ENCODE assay signal across 26 mouse cellular contexts in genomic region chr14:37113922-37114321, GRCm38 (mm10). TPM values are rescaled to one million over a fixed set of nuclear protein-coding genes. Genes with fewer than 3 reads are reported as not detected.
DNase-seq lines count a peak whose midpoint lies in the region; ATAC-seq and TF ChIP-seq lines count a peak whose summit lies in the region.
"Had no signal": no experiment of that assay in that cellular context is flagged by ENCODE, and none has a peak within 500 bp of the region (broad histone marks: within the 10 kb centered on the region; RNA-seq: fewer than 3 reads in every experiment).

Gene 2610528A11Rik, minus strand, starts transcription at chr14:37114022.

- DNase-seq in embryonic facial prominence, embryonic 14.5 days (ENCODE audit: low spot score), result no peak
- DNase-seq in embryonic facial prominence, embryonic 10.5 days (ENCODE audit: low spot score), result no peak
- no peak for DNase-seq in testis, postnatal 10 days (ENCODE audit: low spot score)
- no peak for DNase-seq in stomach, postnatal 0 days (ENCODE audit: low spot score)
- DNase-seq in kidney, adult 18-20 months, result no peak
- no peak for DNase-seq in adipocyte (ENCODE audit: low spot score)
- DNase-seq: adrenal gland, adult 2 months; adrenal gland, postnatal 25 days; B cell, adult 2 months; cerebellum, adult 2 months; cerebellum, postnatal 10 days; gastrocnemius, postnatal 10 days; heart, adult 2 months; heart, postnatal 14 days had no signal

- no peak within 1 kb of the TSS for H3K4me2 ChIP-seq in embryonic facial prominence, embryonic 14.5 days (ENCODE audit: low read depth, low read length)
- no peak within 1 kb of the TSS for H3K4me2 ChIP-seq in intestine, postnatal 0 days (replicated peaks; ENCODE audit: low read depth)
- H3K4me2 ChIP-seq in stomach, postnatal 0 days (replicated peaks; ENCODE audit: low read depth), result no peak within 1 kb of the TSS
- H3K4me2 ChIP-seq: embryonic facial prominence, embryonic 12.5 days; heart, embryonic 11.5 days; heart, embryonic 15.5 days; hindbrain, embryonic 15.5 days had no signal

- no peaks in the 10 kb centered on the region for H3K4me1 ChIP-seq in embryonic facial prominence, embryonic 14.5 days (ENCODE audit: control insufficient read depth, insufficient read depth, low read length)
- H3K4me1 ChIP-seq in embryonic facial prominence, embryonic 10.5 days, result no peaks in the 10 kb centered on the region
- H3K4me1 ChIP-seq in testis, adult 2 months (ENCODE audit: control insufficient read depth, insufficient read depth, low read length), result no peaks in the 10 kb centered on the region
- no peaks in the 10 kb centered on the region for H3K4me1 ChIP-seq in intestine, postnatal 0 days (replicated peaks; ENCODE audit: control insufficient read depth, insufficient read depth, low read length)
- no peaks in the 10 kb centered on the region for H3K4me1 ChIP-seq in stomach, postnatal 0 days (replicated peaks; ENCODE audit: control insufficient read depth, insufficient read depth)
- H3K4me1 ChIP-seq: embryonic facial prominence, embryonic 12.5 days; forebrain, embryonic 10.5 days; hindbrain, embryonic 10.5 days; hindbrain, embryonic 15.5 days had no signal

- H3K4me3 ChIP-seq in embryonic facial prominence, embryonic 14.5 days (ENCODE audit: low read depth, low read length), result no peak within 1 kb of the TSS
- no peak within 1 kb of the TSS for H3K4me3 ChIP-seq in embryonic facial prominence, embryonic 10.5 days
- peak within 1 kb of the TSS; percentile 75 for H3K4me3 ChIP-seq in testis, adult 2 months (ENCODE audit: control insufficient read depth, low read depth, low read length)
- no peak within 1 kb of the TSS for H3K4me3 ChIP-seq in intestine, postnatal 0 days (ENCODE audit: low read depth, low read length)
- H3K4me3 ChIP-seq in stomach, postnatal 0 days (ENCODE audit: low read depth, low read length), result no peak within 1 kb of the TSS
- H3K4me3 ChIP-seq: embryonic facial prominence, embryonic 12.5 days; erythroblast, embryonic 14.5 days; forebrain, embryonic 10.5 days; heart, adult 2 months; heart, embryonic 15.5 days; hindbrain, embryonic 10.5 days; hindbrain, embryonic 15.5 days had no signal

- TF ChIP-seq EP300 in stomach, postnatal 0 days (optimal IDR thresholded peaks at IDR 0.05), result no peak

- no peak within 1 kb of the TSS for H3K9ac ChIP-seq in embryonic facial prominence, embryonic 14.5 days (ENCODE audit: low read depth, low read length)
- no peak within 1 kb of the TSS for H3K9ac ChIP-seq in intestine, postnatal 0 days (ENCODE audit: low read depth, low read length)
- no peak within 1 kb of the TSS for H3K9ac ChIP-seq in stomach, postnatal 0 days (ENCODE audit: low read length)
- H3K9ac ChIP-seq: embryonic facial prominence, embryonic 12.5 days; heart, embryonic 15.5 days; hindbrain, embryonic 15.5 days had no signal

- no peaks in the 10 kb centered on the region for H3K27me3 ChIP-seq in embryonic facial prominence, embryonic 14.5 days (replicated peaks; ENCODE audit: control insufficient read depth, insufficient read depth, low read length)
- H3K27me3 ChIP-seq in embryonic facial prominence, embryonic 10.5 days (replicated peaks; ENCODE audit: low read depth, poor library complexity, severe bottlenecking), result no peaks in the 10 kb centered on the region
- no peaks in the 10 kb centered on the region for H3K27me3 ChIP-seq in testis, adult 2 months (ENCODE audit: control insufficient read depth, insufficient read depth, low read length)
- no peaks in the 10 kb centered on the region for H3K27me3 ChIP-seq in intestine, postnatal 0 days (replicated peaks; ENCODE audit: control insufficient read depth, insufficient read depth, low read length)
- no peaks in the 10 kb centered on the region for H3K27me3 ChIP-seq in stomach, postnatal 0 days (ENCODE audit: control insufficient read depth, insufficient read depth, low read length)
- H3K27me3 ChIP-seq: embryonic facial prominence, embryonic 12.5 days; heart, embryonic 15.5 days; hindbrain, embryonic 15.5 days had no signal

- no peak for TF ChIP-seq CTCF in testis, adult 2 months (IDR thresholded peaks at IDR 0.05; ENCODE audit: control insufficient read depth, insufficient read depth, insufficient replicate concordance, low read depth, low read length)
- no peak for TF ChIP-seq CTCF in intestine, postnatal 0 days (IDR thresholded peaks at IDR 0.05; ENCODE audit: low read depth)
- TF ChIP-seq CTCF in stomach, postnatal 0 days (IDR thresholded peaks at IDR 0.05; ENCODE audit: low read depth), result no peak

- peak; percentile 22; the same call in 1 of the 2 replicates for ATAC-seq in embryonic facial prominence, embryonic 14.5 days (ENCODE audit: low read depth)
- ATAC-seq in intestine, postnatal 0 days, result no peak
- ATAC-seq in stomach, postnatal 0 days (ENCODE audit: low FRiP score, low TSS enrichment), result no peak
- ATAC-seq: CD4-positive, CD25-positive, alpha-beta regulatory T cell, adult 4 months; forebrain, embryonic 14.5 days had no signal

- 62% methylated on average over 3 of the region's 3 CpGs for WGBS in embryonic facial prominence, embryonic 14.5 days
- WGBS in embryonic facial prominence, embryonic 10.5 days, result 73% methylated on average over 3 of the region's 3 CpGs
- WGBS in intestine, postnatal 0 days, result 76% methylated on average over 3 of the region's 3 CpGs
- 50% methylated on average over 3 of the region's 3 CpGs for WGBS in stomach, postnatal 0 days

- H3K9me3 ChIP-seq in embryonic facial prominence, embryonic 14.5 days (ENCODE audit: control insufficient read depth, low read length), result no peaks in the 10 kb centered on the region
- no peaks in the 10 kb centered on the region for H3K9me3 ChIP-seq in embryonic facial prominence, embryonic 10.5 days
- no peaks in the 10 kb centered on the region for H3K9me3 ChIP-seq in intestine, postnatal 0 days (ENCODE audit: control insufficient read depth)
- no peaks in the 10 kb centered on the region for H3K9me3 ChIP-seq in stomach, postnatal 0 days (ENCODE audit: control insufficient read depth, low read length)
- H3K9me3 ChIP-seq: embryonic facial prominence, embryonic 12.5 days; forebrain, embryonic 10.5 days; G1E; heart, embryonic 15.5 days; hindbrain, embryonic 10.5 days; hindbrain, embryonic 15.5 days had no signal

- no peak for TF ChIP-seq POLR2A in testis, adult 2 months (IDR thresholded peaks at IDR 0.05; ENCODE audit: control insufficient read depth, low read depth, low read length)

- H3K27ac ChIP-seq in embryonic facial prominence, embryonic 14.5 days (replicated peaks; ENCODE audit: low read depth, low read length), result no peak within 1 kb of the TSS
- no peak within 1 kb of the TSS for H3K27ac ChIP-seq in embryonic facial prominence, embryonic 10.5 days (replicated peaks)
- H3K27ac ChIP-seq in testis, adult 2 months (ENCODE audit: control insufficient read depth, insufficient read depth, low read depth, low read length), result no peak within 1 kb of the TSS; the same call in 1 of the 2 replicates
- no peak within 1 kb of the TSS for H3K27ac ChIP-seq in intestine, postnatal 0 days (ENCODE audit: low read depth, low read length)
- H3K27ac ChIP-seq in stomach, postnatal 0 days (replicated peaks), result no peak within 1 kb of the TSS
- H3K27ac ChIP-seq: embryonic facial prominence, embryonic 12.5 days; forebrain, embryonic 10.5 days; heart, adult 2 months; heart, embryonic 15.5 days; hindbrain, embryonic 10.5 days; hindbrain, embryonic 15.5 days had no signal

- peaks cover 5% of the 10 kb centered on the region; the same call in 1 of the 2 replicates for H3K36me3 ChIP-seq in embryonic facial prominence, embryonic 14.5 days (ENCODE audit: control insufficient read depth, insufficient read depth, low read length)
- H3K36me3 ChIP-seq in embryonic facial prominence, embryonic 10.5 days (replicated peaks), result peaks cover 8% of the 10 kb centered on the region
- no peaks in the 10 kb centered on the region for H3K36me3 ChIP-seq in testis, adult 2 months (ENCODE audit: control insufficient read depth, insufficient read depth, low read length)
- 0 out of 2 replicates have a peak, but pooled peaks cover 3% of the 10 kb centered on the region for H3K36me3 ChIP-seq in intestine, postnatal 0 days (ENCODE audit: control insufficient read depth, insufficient read depth)
- no peaks in the 10 kb centered on the region for H3K36me3 ChIP-seq in stomach, postnatal 0 days (ENCODE audit: control insufficient read depth, insufficient read depth, low read length)
- H3K36me3 ChIP-seq: embryonic facial prominence, embryonic 12.5 days; heart, embryonic 15.5 days had no signal

RNA-seq across cellular contexts. Expression of gene 2610528A11Rik, which starts in this region (rescaled TPM):
- polyA plus RNA-seq in embryonic facial prominence, embryonic 14.5 days (2014; fragmentation: Nextera tagmentation; extraction: Ambion mirVana), result 7.9 and 9.0 TPM in 2 replicates
- 0.49 TPM in 1 of 2 replicates, not detected in the other for polyA plus RNA-seq in embryonic facial prominence, embryonic 10.5 days (2016; fragmentation: Nextera tagmentation; extraction: Ambion mirVana)
- polyA plus RNA-seq in testis, adult 2 months (2012; rRNA removed), result 81.4 and 85.0 TPM in 2 replicates
- polyA plus RNA-seq in intestine, postnatal 0 days (2015; fragmentation: Nextera tagmentation; extraction: Ambion mirVana), result 10.5 and 45.5 TPM in 2 replicates
- 22.0 and 22.2 TPM in 2 replicates for polyA plus RNA-seq in stomach, postnatal 0 days (2015; fragmentation: Nextera tagmentation; extraction: Ambion mirVana)
- polyA plus RNA-seq: erythroblast, embryonic 14.5 days; forebrain, embryonic 14.5 days; G1E had no signal
